Comparison of ENCODE assay signal across 8 mouse cellular contexts in the genomic region with DNA sequence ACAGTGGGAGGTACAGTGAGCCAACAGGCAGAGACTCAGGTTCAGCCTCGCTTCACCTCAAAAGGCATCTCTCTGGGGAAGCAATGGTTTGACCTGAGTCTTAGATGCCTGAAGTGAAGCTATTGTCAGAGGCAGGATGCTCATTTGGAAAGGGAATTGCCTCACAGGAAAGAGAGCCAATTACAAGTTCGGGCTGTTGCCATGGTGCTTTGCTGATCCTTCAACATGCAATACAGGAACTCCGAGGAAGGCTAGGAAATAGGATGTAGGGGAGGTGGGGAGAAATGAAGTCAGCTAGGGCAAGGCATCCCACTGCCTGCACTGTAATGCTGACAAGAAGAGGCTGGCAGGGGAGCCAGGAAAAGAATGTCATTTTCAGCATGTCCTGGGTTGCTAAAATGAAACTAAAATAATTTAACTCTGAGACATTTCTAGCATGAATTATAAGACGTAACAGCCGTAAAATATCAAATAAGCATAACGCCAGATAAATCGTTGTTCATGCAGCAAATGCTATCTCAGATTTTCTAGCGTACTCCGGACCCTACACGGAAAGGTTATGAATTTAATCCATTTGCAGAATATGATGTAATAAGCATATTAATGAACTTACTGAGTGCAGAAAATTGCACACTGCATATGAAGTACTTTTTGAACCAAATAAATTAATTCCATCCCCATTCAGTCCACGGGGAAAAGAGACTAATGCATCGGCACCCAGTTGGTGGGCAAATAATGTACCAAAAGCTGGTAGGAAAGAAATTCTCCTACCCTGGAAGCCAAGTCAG.
DNase-seq lines count a peak whose midpoint lies in the region; ATAC-seq and TF ChIP-seq lines count a peak whose summit lies in the region.

No protein-coding gene starts in this region.

- WGBS in forebrain, embryonic 11.5 days: 25% methylated on average over 12 of the region's 12 CpGs
- 6% methylated on average over 12 of the region's 12 CpGs for WGBS in olfactory bulb, adult 2 months

- H3K9ac ChIP-seq in forebrain, embryonic 11.5 days (ENCODE audit: low read length): peak overlapping the region; percentile 37; the same call in 1 of the 2 replicates

- no peaks in the 10 kb centered on the region for H3K36me3 ChIP-seq in forebrain, embryonic 11.5 days (ENCODE audit: control insufficient read depth, insufficient read depth, low read length)

- TF ChIP-seq CTCF in olfactory bulb, adult 2 months (IDR thresholded peaks at IDR 0.05; ENCODE audit: insufficient read depth, low read depth, low read length): no peak

- H3K4me3 ChIP-seq in forebrain, embryonic 11.5 days (ENCODE audit: low read depth, low read length): peak overlapping the region; percentile 1; the same call in 1 of the 2 replicates
- H3K4me3 ChIP-seq in olfactory bulb, adult 2 months (ENCODE audit: insufficient read depth, low read depth, low read length): peak overlapping the region; percentile 29

- no peak for TF ChIP-seq POLR2A in olfactory bulb, adult 2 months (IDR thresholded peaks at IDR 0.05; ENCODE audit: insufficient read depth, low read depth, low read length)

- H3K27me3 ChIP-seq in forebrain, embryonic 11.5 days (ENCODE audit: control insufficient read depth, insufficient read depth, low read length): peaks cover 2% of the 10 kb centered on the region; the same call in 1 of the 2 replicates

- H3K27ac ChIP-seq in forebrain, embryonic 11.5 days (ENCODE audit: low read depth, low read length): peak overlapping the region; percentile 13; the same call in 1 of the 2 replicates
- peak overlapping the region; percentile 92 for H3K27ac ChIP-seq in olfactory bulb, adult 2 months (ENCODE audit: insufficient read depth, low read depth, low read length)

- H3K9me3 ChIP-seq in forebrain, embryonic 11.5 days (ENCODE audit: control insufficient read depth, low read length): no peaks in the 10 kb centered on the region

- peak; percentile 21 for DNase-seq in cerebellum, adult 11 months
- no peak for DNase-seq in cerebellum, postnatal 25 days
- peak; percentile 66 for DNase-seq in forebrain, embryonic 11.5 days (ENCODE audit: low spot score)
- DNase-seq in heart, postnatal 25 days (ENCODE audit: low spot score): peak; percentile 60
- peak; percentile 47 to 64 for DNase-seq in kidney, postnatal 25 days
- peak; percentile 54 to 68 for DNase-seq in lung, adult 18-20 months
- DNase-seq in spleen, postnatal 4 days (ENCODE audit: low spot score in 2 of 2): no peak

- peak; percentile 72 for ATAC-seq in forebrain, embryonic 11.5 days (replicated peaks; ENCODE audit: low FRiP score)

- peaks cover 11% of the 10 kb centered on the region for H3K4me1 ChIP-seq in forebrain, embryonic 11.5 days (replicated peaks; ENCODE audit: control insufficient read depth, insufficient read depth, low read length)
- H3K4me1 ChIP-seq in olfactory bulb, adult 2 months (ENCODE audit: control insufficient read depth, insufficient read depth, low read length): peaks cover 6% of the 10 kb centered on the region

- intact Hi-C loops in heart, postnatal 25 days (cut with DNase I): loop anchor here (2.0 kb wide), 1 partner anchor 14 kb away; no protein-coding TSS in a partner anchor

- peak overlapping the region; percentile 48 for H3K4me2 ChIP-seq in forebrain, embryonic 11.5 days (ENCODE audit: low read depth, low read length, severe bottlenecking)

Comparison
In these comparisons a context has a peak if more than half of its experiments do, and no peak if none do; other contexts are left out.
1. DNase-seq: peak in cerebellum, adult 11 months (single experiment), forebrain, embryonic 11.5 days (single experiment), heart, postnatal 25 days (single experiment), kidney, postnatal 25 days (2 of 2) and lung, adult 18-20 months (2 of 2); none in cerebellum, postnatal 25 days (0 of 2) and spleen, postnatal 4 days (0 of 2).